Mouse (Mus musculus) left cerebral cortex, postnatal 14 days (tissue): Measurements from ENCODE around the gene Sod3. TPM values are rescaled to one million over a fixed set of nuclear protein-coding genes. Genes with fewer than 3 reads are reported as not detected.

Experiments used
- DNase-seq, 2 experiments: peaks; one replicate each; pipeline ENCODE4 v3.0.0; 2021 to 2022; ENCODE audit warnings: low spot score in 2 of 2, mixed read lengths in 1 of 2
- intact Hi-C: fragments of 180-260 bp; cut with DNase I; formaldehyde crosslinking; loops from one replicate; pipeline ENCODE4 v1.15.1; 2025
- total RNA-seq, 2 experiments: library from RNA; stranded (reverse); gene quantifications; 2 replicates each; pipeline ENCODE4 v1.2.3; 2021

Sod3 gene
- total RNA-seq, 2 experiments from 2014 or later: 6.6 to 7.5 TPM

GRCm38 (mm10) chr5:52367866-52368840 lies 4.6 kb downstream of the Sod3 start:
- intact Hi-C loops: no loop called here
- no peak for DNase-seq

- DNase-seq: no peak
- intact Hi-C loops: no loop called here
Measured at GRCm38 (mm10) chr5:52370901-52371300, 7.3 kb downstream of the Sod3 start.

GRCm38 (mm10) chr5:52375847-52376246 lies 12.3 kb downstream of the Sod3 start:
- DNase-seq: no peak
- intact Hi-C loops: no loop called here

GRCm38 (mm10) chr5:52382837-52383236 lies 19.2 kb downstream of the Sod3 start:
- DNase-seq: no peak
- intact Hi-C loops: no loop called here

GRCm38 (mm10) chr5:52383748-52384147 lies 20.2 kb downstream of the Sod3 start:
- intact Hi-C loops: no loop called here
- DNase-seq: no peak

GRCm38 (mm10) chr5:52386016-52386415 lies 22.4 kb downstream of the Sod3 start:
- DNase-seq: no peak
- intact Hi-C loops: no loop called here

GRCm38 (mm10) chr5:52388092-52388749 lies 24.6 kb downstream of the Sod3 start:
- peak; percentile 39 to 48 for DNase-seq
- intact Hi-C loops: no loop called here

GRCm38 (mm10) chr5:52390381-52390780 lies 26.8 kb downstream of the Sod3 start:
- intact Hi-C loops: loop anchor here (5.0 kb wide), 4 partner anchors 82 to 273 kb away; partner anchors contain the start of gene Ccdc149
- peak in 1 of 2 experiments; percentile 28 for DNase-seq

GRCm38 (mm10) chr5:52391471-52391870 lies 27.9 kb downstream of the Sod3 start:
- intact Hi-C loops: loop anchor here (5.0 kb wide), 4 partner anchors 81 to 274 kb away; partner anchors contain the start of gene Ccdc149
- DNase-seq: peak; percentile 52 to 58

- DNase-seq: peak in 1 of 2 experiments; percentile 17
- intact Hi-C loops: loop anchor here (5.0 kb wide), 4 partner anchors 79 to 276 kb away; partner anchors contain the start of gene Ccdc149
Measured at GRCm38 (mm10) chr5:52393756-52394155, 30.2 kb downstream of the Sod3 start.

- intact Hi-C loops: no loop called here
- no peak for DNase-seq
Measured at GRCm38 (mm10) chr5:52404373-52404772, 40.8 kb downstream of the Sod3 start.

GRCm38 (mm10) chr5:52408668-52409315 lies 45.2 kb downstream of the Sod3 start:
- DNase-seq: peak in 1 of 2 experiments; percentile 30
- intact Hi-C loops: no loop called here

GRCm38 (mm10) chr5:52410197-52410596 lies 46.6 kb downstream of the Sod3 start:
- intact Hi-C loops: no loop called here

GRCm38 (mm10) chr5:52411567-52411966 lies 48.0 kb downstream of the Sod3 start:
- DNase-seq: no peak
- intact Hi-C loops: no loop called here

More at GRCm38 (mm10) chr5:52410197-52410596, 46.6 kb downstream of the Sod3 start:
- no peak for DNase-seq

- no peak for DNase-seq
- intact Hi-C loops: no loop called here
Measured at GRCm38 (mm10) chr5:52415193-52415592, 51.6 kb downstream of the Sod3 start.

- intact Hi-C loops: no loop called here
- DNase-seq: no peak
Measured at GRCm38 (mm10) chr5:52415917-52416316, 52.3 kb downstream of the Sod3 start.

GRCm38 (mm10) chr5:52416485-52416884 lies 52.9 kb downstream of the Sod3 start:
- no peak for DNase-seq
- intact Hi-C loops: no loop called here
